Mouse (Mus musculus) midbrain, embryonic 16.5 days (tissue): Measurements from ENCODE around the gene Gtf2h3. TPM values are rescaled to one million over a fixed set of nuclear protein-coding genes. Genes with fewer than 3 reads are reported as not detected.

Experiments used
- ATAC-seq: fragments of 200-750 bp; cut with Nextera tagmentation; 2 replicates; pipeline ENCODE4 v1.8.0; 2017; ENCODE audit warnings: moderate TSS enrichment
- H3K27ac ChIP-seq: fragments of 300-500 bp; sonication (generic); 2 replicates; pipeline ENCODE4 v1.5.1; 2014; ENCODE audit warnings: mild to moderate bottlenecking, low read length, mixed read lengths
- H3K27me3 ChIP-seq: fragments of 300-500 bp; sonication (generic); 2 replicates; pipeline ENCODE4 v1.6.1; 2014; ENCODE audit warnings: low read depth, low read length, mixed read lengths; ENCODE audit not compliant: control insufficient read depth, insufficient read depth
- H3K36me3 ChIP-seq: fragments of 300-500 bp; sonication (generic); 2 replicates; pipeline ENCODE4 v1.6.1; 2014; ENCODE audit warnings: mild to moderate bottlenecking, low read length, moderate library complexity, mixed read lengths; ENCODE audit not compliant: control insufficient read depth, insufficient read depth
- H3K4me1 ChIP-seq: fragments of 300-500 bp; sonication (generic); 2 replicates; pipeline ENCODE4 v1.6.1; 2014; ENCODE audit warnings: mild to moderate bottlenecking, low read length, mixed read lengths; ENCODE audit not compliant: control insufficient read depth, insufficient read depth
- H3K4me2 ChIP-seq: fragments of 300-500 bp; sonication (generic); 2 replicates; pipeline ENCODE4 v1.6.1; 2014; ENCODE audit warnings: mild to moderate bottlenecking, low read length, mixed read lengths
- H3K4me3 ChIP-seq: fragments of 300-500 bp; sonication (generic); 2 replicates; pipeline ENCODE4 v1.5.1; 2014; ENCODE audit warnings: low read depth, mild to moderate bottlenecking, low read length, moderate library complexity, mixed read lengths
- H3K9ac ChIP-seq: fragments of 300-500 bp; sonication (generic); 2 replicates; pipeline ENCODE4 v1.6.1; 2014; ENCODE audit warnings: low read depth, low read length, mixed read lengths
- H3K9me3 ChIP-seq: fragments of 300-500 bp; sonication (generic); replicated peaks from 2 replicates; pipeline ENCODE4 v1.6.1; 2014; ENCODE audit warnings: mild to moderate bottlenecking, low read length, mixed read lengths; ENCODE audit not compliant: control insufficient read depth, poor library complexity, severe bottlenecking
- WGBS: fragments of 180-500 bp; shearing (Covaris S2); extraction: QIAGEN DNeasy Blood & Tissue Kit; methylation state at CpG from one replicate; pipeline ENCODE4 v1.1.7; 2014; 5-methylcytosine and 5-hydroxymethylcytosine counted together
- polyA plus RNA-seq: library from polyadenylated mRNA; unstranded; fragments of >200 nt; fragmentation: Nextera tagmentation; extraction: Ambion mirVana; gene quantifications from 2 replicates; pipeline ENCODE4 v1.2.1, GENCODE M21; 2015

The Gtf2h3 gene
- polyA plus RNA-seq, 1 experiment from 2014 or later: 48.6 TPM

- Histone ChIP-seq H3K9me3 (no peaks in the 10 kb centered on the region), H3K4me1 (peaks cover 11% of the 10 kb centered on the region), H3K9ac (peak within 1 kb of the TSS; percentile 92), H3K27ac (peak within 1 kb of the TSS; percentile 85), H3K27me3 (no peaks in the 10 kb centered on the region), H3K4me2 (peak within 1 kb of the TSS; percentile 64), H3K4me3 (peak within 1 kb of the TSS; percentile 98), H3K36me3 (peaks cover 23% of the 10 kb centered on the region)
- under 1% methylated on average over 65 of the region's 66 CpGs for WGBS
- peak; percentile 89 for ATAC-seq
Measured at GRCm38 (mm10) chr5:124552558-124553307, 26.2 kb upstream of the Gtf2h3 start, which contains the start of gene Ddx55. TSS of gene Ddx55 (plus strand) at chr5:124552864.

DNA sequence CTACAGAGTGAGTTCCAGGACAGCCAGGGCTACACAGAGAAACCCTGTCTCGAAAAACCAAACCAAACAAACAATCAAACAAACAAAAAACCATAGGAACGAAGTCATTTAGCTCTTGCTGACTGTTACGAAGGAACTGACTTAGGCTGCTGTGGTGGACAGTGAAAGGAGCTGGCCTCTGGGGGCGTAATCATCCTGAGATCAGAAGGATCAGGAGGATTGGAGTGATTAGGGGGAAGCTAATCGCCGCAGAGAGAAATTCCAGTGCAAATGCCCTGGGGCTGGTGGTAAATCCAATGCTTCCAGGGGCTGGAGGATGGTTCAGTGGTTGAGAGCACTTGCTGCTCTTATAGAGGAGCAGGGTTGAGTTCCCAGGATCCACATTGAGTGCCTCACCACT lies 25.3 kb upstream of the Gtf2h3 start:
- Histone ChIP-seq H3K9ac (no peak overlapping the region), H3K4me2 (peak overlapping the region; percentile 64), H3K36me3 (peaks cover 22% of the 10 kb centered on the region), H3K27ac (no peak overlapping the region), H3K9me3 (no peaks in the 10 kb centered on the region), H3K4me1 (peaks cover 11% of the 10 kb centered on the region), H3K27me3 (no peaks in the 10 kb centered on the region), H3K4me3 (peak overlapping the region; percentile 98; the same call in 1 of the 2 replicates)
- WGBS: 65% methylated on average over 6 of the region's 6 CpGs
- no peak for ATAC-seq

GRCm38 (mm10) chr5:124555145-124555544 lies 23.8 kb upstream of the Gtf2h3 start:
- no peak for ATAC-seq
- Histone ChIP-seq H3K4me3 (no peak overlapping the region), H3K36me3 (peaks cover 30% of the 10 kb centered on the region), H3K4me2 (no peak overlapping the region), H3K27ac (no peak overlapping the region), H3K4me1 (peaks cover 11% of the 10 kb centered on the region), H3K9me3 (no peaks in the 10 kb centered on the region), H3K9ac (no peak overlapping the region), H3K27me3 (no peaks in the 10 kb centered on the region)
- WGBS: 78% methylated on average over 1 of the region's 1 CpGs

DNA sequence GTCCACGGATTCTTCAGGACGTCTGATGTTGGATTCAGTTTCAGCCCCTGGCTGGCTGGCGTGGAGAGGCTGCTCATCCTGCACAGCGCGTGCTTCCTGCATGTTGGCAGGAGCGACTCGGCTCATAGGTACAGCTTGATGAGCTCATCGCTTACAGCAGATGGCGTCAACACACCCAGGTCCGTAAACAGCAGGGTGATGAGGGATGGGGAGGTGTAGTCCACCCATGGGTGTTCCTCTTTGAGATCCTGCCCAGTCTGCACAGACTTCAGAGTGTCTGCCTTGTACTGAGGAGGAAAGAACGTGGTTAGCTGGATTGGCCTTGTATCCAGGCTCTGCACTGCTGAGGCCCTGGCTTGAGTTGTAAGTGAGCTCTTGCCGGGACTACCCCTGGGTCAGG lies 7.9 kb upstream of the Gtf2h3 start:
- Histone ChIP-seq H3K27ac (no peak overlapping the region), H3K36me3 (peaks cover 64% of the 10 kb centered on the region), H3K4me2 (no peak overlapping the region), H3K9me3 (no peaks in the 10 kb centered on the region), H3K4me1 (no peaks in the 10 kb centered on the region), H3K27me3 (no peaks in the 10 kb centered on the region), H3K9ac (no peak overlapping the region), H3K4me3 (no peak overlapping the region)
- WGBS: 88% methylated on average over 12 of the region's 12 CpGs
- no peak for ATAC-seq

DNA sequence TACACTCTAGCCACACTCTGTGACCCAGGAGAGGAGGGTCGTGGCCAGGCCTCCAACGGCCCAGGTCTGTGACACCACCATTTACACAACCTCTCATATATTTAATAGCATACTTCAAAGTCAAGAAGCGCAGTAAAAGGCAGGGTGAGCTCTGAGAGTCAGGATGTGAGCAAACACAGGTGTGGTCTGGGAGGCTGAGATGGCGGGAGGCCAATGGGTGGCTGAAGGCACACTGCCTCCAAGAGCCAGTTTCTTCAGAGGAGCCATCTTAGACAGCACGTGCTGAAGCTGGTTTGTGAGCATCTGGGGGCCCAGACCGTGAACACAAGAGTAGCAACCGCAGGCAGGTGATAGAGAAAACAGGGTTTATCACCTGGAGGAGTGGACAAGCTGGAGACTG lies 3.5 kb upstream of the Gtf2h3 start:
- Histone ChIP-seq H3K4me2 (no peak overlapping the region), H3K4me3 (no peak overlapping the region), H3K27ac (no peak overlapping the region), H3K36me3 (peaks cover 42% of the 10 kb centered on the region), H3K9ac (no peak overlapping the region), H3K27me3 (no peaks in the 10 kb centered on the region), H3K4me1 (peaks cover 20% of the 10 kb centered on the region), H3K9me3 (no peaks in the 10 kb centered on the region)
- 93% methylated on average over 7 of the region's 7 CpGs for WGBS
- ATAC-seq: no peak

DNA sequence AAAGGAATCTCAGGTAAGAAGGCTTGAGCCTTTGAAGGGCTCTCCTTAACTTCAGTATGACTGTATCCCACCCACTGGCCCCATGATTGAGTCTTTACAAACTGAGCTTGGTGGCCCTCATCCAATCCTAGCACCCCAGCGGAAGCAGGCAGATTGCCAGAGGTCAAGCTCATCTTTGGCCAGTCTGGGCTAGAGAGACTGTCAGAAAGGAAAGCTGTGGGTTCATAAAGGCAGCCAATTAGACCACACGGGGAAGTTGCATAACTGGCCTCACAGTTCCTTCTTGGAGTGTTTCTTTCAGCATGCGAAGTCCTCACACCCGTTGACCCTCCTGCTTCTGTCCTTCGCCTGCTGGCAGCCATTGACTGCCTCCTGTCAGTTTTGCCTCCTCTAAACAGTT lies 3.6 kb downstream of the Gtf2h3 start:
- H3K9me3 ChIP-seq: no peaks in the 10 kb centered on the region
- no peak overlapping the region for H3K4me2 ChIP-seq
- H3K4me1 ChIP-seq: peaks cover 25% of the 10 kb centered on the region
- H3K9ac ChIP-seq: no peak overlapping the region
- H3K36me3 ChIP-seq: peaks cover 21% of the 10 kb centered on the region
- WGBS: 90% methylated on average over 5 of the region's 5 CpGs
- ATAC-seq: no peak
- no peak overlapping the region for H3K27ac ChIP-seq
- H3K4me3 ChIP-seq: no peak overlapping the region
- no peaks in the 10 kb centered on the region for H3K27me3 ChIP-seq

GRCm38 (mm10) chr5:124592768-124593167 lies 13.8 kb downstream of the Gtf2h3 start:
- no peak for ATAC-seq
- WGBS: 97% methylated on average over 3 of the region's 3 CpGs

GRCm38 (mm10) chr5:124598224-124599174 lies 19.6 kb downstream of the Gtf2h3 start:
- WGBS: 6% methylated on average over 30 of the region's 30 CpGs
- Histone ChIP-seq H3K36me3 (peaks cover 26% of the 10 kb centered on the region), H3K4me1 (peaks cover 13% of the 10 kb centered on the region), H3K27ac (peak overlapping the region; percentile 66), H3K9ac (peak overlapping the region; percentile 79), H3K27me3 (no peaks in the 10 kb centered on the region), H3K9me3 (no peaks in the 10 kb centered on the region), H3K4me2 (peak overlapping the region; percentile 96), H3K4me3 (peak overlapping the region; percentile 94)
- ATAC-seq: peak; percentile 100

More at GRCm38 (mm10) chr5:124592768-124593167, 13.8 kb downstream of the Gtf2h3 start:
- H3K9me3 ChIP-seq: no peaks in the 10 kb centered on the region
- no peak overlapping the region for H3K9ac ChIP-seq
- no peak overlapping the region for H3K4me2 ChIP-seq
- H3K36me3 ChIP-seq: peaks cover 56% of the 10 kb centered on the region
- H3K27me3 ChIP-seq: no peaks in the 10 kb centered on the region
- H3K4me1 ChIP-seq: no peaks in the 10 kb centered on the region
- no peak overlapping the region for H3K4me3 ChIP-seq
- H3K27ac ChIP-seq: no peak overlapping the region
